Mouse (Mus musculus) right cerebral cortex, postnatal 36 days (tissue): ENCODE results near the gene Myh6.
"Not testable (repeated sequence)": the region's sequence is repeated elsewhere in the genome, so short reads cannot be mapped to it uniquely, and the experiment has no call there.

Source experiments
- DNase-seq, 2 experiments: peaks; one replicate each; pipeline ENCODE4 v3.0.0; 2022; ENCODE audit warnings: low spot score in 2 of 2, mixed read lengths in 1 of 2

Myh6 gene

DNA sequence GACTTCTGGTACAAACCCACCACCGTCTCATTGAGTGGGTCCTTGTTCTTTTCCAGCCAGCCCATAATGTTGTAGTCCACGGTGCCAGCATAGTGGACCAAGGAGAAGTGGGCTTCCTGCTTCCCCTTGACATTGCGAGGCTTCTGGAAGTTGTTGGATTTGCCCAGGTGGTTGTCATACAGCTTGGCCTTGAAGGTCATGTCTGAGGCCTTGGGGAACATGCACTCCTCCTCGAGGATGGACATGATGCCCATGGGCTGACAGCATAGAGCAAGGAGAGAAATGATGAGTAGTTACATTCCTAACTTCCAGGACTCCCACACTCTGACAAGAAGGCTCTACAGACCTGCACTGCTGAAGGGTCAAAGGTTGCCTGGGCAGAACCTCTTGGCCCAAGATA is 8.2 kb downstream of the Myh6 start:
- no peak for DNase-seq

DNA sequence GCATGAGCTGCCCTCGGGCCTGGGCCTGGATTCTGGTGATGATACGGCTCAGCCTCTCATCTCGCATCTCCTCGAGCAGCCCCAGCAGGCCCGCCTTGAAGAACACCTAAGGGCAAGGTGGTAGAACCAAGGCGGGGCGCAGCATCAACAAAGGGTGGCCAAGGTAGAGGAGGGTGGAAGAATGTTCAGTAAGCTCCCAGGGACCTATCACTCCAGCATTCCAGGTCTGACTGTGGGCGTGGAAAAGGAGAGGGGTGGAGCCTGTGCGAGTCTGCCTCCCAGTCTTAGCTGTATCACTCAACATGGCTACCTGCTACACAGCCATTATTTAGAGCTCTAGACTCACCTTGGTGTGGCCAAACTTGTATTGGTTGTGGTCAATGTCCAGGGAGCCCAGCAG is 10.2 kb downstream of the Myh6 start:
- no peak for DNase-seq

DNA sequence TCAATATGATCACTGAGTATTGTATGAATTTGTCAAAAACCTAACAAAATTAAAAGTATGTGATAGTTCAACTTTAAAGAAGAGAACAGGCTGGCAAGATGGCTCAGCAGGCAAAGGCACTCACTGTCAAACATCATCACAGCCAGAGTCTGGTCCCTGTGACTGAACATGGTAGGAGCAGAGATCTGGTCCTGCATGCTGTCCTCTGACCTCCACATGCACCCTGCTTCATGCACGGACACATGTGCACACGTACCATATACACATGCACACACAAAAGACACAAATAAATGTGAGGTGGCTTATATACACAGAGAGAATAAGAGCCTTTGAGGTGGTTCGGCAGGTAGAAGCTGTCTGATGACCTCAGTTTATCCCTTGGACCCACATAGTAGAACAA is 11.2 kb downstream of the Myh6 start:
- no peak for DNase-seq

DNA sequence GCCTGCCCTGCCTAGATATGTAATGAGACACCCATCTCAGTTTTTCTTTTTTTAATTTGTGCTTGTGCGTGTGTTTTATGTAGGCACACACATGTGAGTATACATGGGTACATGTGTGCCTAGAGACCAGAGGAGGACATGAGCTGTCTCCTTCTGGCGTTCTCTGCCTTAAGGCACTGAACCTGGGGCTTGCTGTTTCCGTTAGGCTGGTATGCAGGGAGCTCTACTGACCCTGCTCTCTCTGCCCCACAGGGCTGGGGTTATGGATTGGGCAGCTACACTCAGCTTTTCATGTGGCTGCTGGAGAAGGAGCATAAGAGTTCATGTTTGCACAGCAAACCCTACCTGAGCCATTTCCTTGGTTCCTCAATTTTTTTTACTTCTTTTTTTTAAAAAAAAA is 12.3 kb downstream of the Myh6 start:
- no peak for DNase-seq

DNA sequence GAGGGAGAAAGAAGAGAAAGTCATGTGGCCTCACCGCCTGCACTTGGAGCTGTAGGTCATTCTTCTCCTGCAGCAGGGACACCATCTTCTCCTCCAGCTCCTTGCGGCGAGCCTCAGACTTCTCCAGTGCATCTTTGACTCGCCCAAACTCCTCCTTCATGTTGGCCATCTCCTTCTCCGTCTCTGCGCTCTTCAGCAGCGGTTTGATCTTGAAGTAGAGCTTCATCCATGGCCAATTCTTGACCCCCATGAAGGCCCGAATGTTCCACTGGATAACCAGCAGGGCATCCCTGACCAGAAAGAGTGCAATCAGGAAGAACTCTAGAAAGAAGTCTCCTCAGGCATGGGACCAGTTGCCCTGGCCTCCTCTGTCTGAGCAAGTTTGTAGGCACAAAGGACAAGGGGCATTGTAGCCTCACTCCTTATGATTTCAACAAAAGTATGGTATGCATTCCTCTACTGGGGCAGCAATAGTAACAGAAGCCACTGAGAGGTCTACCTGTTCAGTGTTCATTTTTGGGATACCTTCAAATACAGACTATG is 13.0 kb downstream of the Myh6 start:
- no peak for DNase-seq

DNA sequence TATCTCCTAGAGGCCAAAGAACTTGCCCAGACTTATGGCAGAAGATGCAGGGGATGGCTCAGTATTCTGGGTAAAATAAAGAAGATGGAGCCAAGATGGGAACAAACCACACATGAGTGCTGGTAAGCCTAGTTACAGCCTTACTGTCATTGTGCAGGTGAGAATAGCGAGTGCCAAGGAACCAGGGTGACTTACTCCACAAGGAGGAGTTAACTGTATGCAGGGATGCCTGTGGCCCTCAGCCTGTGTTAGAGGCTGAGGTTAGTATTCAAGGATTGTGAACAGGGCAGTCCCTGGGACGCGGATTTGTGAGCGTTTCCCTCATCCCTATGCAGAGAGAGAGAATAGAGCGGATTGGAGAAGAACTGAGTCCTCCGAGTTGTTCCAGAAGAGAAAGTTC is 15.1 kb downstream of the Myh6 start:
- DNase-seq: no peak

DNA sequence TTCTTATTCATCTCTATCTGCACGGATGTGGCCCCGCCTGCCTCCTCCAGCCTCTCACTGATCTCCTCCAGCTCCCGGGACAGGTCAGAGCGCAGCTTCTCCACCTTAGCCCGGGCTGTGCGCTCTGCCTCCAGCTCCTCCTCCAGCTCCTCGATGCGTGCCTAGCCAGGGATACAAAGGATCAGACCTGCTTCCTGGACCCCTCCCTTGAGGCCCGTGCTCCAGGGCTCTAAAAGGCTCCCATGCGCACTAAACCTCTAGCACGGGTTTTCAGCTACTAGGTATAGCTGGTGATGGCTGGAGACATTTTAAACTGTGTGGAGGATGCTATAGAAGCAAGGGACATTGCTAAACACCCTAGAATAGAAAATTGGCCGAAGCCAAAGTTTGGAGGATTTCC is 16.2 kb downstream of the Myh6 start:
- DNase-seq: no peak

DNA sequence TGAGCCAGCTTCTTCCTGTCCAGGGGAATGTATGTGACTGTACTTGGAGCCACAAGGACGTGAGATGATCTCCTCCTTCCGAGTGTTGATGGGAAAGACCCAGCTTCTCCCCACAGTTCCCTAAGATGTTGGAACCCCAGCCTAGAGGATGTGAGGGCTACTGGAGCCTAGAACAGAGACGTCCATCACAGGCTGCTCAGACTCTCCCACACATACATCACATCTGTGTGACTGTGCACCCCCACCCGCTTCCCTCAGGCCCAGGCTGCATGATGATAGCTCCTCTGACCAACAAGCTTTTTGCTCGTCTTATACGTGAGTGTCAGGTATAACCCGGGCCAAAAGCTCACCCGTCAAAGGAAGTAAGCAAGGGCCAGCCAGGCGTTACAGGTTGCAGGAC is 17.9 kb downstream of the Myh6 start:
- DNase-seq: no peak

DNA sequence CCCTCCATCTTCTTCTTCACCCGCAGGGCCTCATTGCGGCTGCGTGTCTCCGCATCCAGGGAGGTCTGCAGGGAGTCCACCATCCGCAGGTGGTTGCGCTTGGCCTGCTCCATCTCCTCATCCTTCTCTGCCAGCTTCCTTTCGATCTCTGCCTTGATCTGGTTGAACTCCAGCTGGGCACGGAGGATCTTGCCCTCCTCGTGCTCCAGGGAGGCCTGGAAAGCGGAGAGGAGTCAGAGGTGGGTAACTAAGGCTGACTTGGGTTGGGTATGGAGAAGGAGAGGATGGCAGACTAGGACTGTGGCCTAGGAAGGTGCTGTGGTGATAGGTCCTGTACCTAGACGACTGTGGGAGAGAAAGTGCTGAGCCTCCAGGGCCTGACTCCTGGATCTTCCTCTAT is 19.7 kb downstream of the Myh6 start:
- DNase-seq: not testable (repeated sequence)

DNA sequence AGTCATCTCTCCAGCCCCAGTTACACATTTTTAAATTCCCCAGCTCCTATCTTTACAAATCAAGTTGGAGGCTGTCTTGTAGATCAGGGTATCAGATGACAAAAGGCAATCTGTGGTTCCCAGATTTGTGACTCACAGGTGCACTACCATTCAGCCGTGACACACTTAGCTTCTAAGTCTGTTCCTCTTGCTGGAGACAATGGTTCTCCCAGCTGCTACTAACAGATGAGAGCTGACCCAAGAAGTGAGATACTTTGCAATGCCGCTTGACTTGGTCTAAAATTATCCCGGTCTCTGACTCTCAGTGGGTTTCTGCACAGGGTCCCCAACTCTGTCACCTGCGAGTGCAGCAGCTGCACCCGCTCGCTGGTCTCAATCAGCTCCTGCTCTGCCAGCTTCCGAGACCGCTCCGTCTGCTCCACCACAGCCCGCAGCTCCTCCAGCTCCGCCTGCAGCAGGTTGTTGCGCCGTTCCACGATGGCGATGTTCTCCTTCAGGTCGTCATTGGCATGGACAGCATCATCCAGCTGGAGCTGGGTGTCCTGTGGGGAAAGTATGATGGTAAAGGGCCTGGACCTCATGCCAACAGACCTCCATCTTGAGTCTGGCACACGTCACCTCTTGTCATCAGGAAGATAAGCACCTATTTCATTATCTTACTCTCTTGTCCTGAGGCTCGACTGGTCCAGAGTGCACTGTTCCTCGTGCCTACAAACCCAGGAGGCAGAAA is 20.6 kb downstream of the Myh6 start:
- no peak for DNase-seq

DNA sequence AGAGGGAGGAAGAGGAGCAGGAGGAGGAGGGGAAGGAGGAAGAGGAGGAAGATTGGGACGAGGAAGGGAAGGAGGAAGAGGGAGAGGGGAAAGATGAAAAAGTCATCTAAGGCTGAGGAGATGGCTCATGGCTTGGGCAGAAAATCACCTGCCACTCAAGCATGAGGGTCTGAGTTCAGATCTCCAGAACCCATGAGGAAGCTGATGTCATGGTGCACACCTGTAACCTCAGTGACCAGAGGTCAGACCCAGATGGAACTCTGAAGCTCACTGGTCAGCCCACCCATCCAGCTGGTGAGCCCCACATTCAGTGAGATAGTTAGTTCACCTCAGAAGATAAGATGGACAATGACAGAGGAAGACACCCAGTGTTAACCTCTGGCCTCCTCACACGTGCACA is 21.8 kb downstream of the Myh6 start:
- no peak for DNase-seq

DNA sequence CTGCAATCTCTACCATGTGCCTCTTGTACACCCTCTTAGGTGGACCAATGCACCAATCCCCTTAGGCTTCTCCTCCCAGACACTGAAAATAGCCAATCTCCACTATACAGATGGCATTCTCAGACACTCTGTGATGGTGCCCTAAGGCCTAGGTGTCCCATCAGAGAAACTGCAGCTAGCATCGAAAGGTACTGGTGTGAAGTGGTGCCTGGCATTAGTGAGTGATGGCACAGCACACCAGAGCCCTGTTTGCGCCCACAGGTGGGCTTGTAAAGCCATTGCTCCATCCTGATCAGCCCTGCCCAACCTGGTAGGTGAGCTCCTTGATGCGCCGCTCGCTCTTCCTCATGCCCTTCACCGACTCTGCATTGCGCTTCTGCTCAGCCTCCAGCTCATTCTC is 22.8 kb downstream of the Myh6 start:
- no peak for DNase-seq

DNA sequence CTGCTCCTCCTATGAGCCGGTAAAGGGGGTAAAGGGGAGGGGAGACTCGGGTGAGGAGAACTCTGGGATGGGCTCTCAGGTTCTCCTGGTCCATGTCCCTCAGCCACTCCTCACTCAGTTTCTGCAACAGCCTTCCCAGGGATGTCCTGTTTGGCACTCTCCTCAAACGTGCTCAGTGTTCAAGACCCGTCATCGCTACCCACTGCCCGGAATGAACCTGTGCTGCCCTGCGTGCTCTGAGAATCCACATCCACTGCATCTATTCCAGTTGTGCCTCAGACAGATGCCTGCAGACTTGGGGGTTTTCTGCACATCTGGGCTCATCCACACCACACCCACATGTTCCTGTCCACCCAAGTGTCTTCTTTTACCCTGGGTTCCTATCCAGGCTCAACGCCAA is 24.2 kb downstream of the Myh6 start:
- DNase-seq: no peak

DNA sequence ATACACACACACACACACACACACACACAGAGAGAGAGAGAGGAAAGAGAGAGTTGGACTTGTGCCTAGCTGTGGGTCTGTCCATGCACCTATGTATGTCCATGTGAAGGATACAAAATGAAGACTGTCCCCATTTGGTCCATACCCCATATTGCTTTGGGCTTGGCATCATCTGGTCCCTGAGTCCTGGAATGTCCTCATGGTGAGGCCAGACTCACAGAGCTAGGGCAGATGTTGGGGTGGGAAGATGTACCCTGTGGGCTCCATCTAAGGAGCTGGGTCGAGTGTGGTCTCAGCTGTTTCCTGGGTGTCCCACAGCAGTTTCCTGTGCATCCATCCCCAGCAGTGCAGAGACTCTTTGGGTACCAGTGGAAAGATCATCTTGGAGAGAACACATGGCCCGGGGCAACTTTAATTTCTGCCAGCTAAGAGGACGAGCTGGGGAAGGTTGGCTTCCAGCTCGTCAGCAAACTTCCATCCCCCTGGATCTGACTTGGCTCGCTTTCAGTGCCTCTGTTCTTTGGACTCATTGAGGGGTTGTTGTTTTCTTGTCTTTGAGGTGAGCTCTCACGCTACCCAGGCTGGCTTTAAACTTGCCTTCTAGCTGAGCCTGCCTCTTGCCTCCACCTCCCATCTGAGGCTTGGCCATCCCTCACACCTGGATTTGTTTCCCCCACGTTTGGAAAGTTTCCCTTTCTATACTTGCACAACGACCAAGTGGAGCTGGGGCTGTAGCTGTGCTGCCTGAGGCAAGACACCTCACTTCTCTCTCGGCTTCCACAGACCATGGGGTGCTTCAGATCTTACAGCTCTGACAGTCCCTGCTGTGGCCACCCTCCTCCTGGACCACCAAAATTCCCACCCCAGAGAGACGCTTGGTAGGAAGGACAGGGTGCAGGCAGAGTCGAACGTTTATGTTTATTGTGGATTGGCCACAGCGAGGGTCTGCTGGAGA is 25.4 kb downstream of the Myh6 start:
- no peak for DNase-seq

DNA sequence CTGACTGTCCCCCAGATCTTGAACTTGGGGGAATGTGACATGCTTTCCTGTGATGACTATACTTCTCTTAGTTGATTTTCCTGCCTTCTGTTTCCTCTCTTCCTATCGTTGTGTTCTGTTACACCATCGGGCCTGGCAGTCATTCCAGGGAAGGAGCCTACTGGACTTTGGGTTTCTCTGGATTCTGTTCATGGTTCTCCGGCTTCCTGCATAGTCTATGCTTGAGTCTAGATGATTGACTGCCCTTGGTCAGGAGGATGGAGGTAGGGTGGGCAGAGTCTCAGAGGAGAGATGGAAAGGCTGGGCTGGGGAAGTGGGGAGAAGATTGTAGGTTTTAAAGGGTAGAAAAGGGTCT is 26.6 kb downstream of the Myh6 start:
- no peak for DNase-seq

DNA sequence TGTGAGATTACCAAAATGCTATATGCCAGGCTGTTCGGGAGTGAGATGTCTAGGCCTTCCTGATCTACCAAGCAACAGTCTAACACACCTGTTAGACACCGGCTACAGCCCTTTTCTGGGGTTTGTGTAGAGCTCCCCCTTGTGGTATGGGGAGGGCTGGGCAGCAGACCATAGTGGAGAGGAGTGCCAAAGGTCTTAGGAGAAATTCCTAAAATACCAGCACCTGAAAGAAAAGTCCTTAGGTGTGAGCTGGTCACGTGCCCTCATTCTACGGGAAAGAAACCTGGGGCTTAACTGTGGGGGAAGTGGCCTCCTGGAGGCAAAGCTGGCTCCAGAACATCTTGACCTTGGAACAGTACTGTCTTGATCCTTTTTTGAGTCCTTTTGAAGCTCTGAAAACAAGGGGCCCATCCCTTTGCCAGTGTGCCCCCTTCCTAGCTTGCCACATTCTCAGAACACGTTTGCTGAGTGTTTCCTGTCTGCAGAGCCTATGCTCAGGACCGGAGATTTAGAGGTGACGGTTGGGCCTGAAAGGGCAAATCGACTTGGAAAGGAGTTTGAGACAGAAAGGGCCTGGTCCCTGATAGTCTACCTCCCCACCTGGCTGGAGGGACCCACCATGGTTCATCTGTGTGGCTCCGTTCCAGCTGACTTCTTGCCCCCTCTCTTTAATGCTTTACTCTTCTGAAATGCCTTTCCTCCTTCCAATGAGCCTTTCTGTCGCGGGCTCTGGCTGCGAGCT is 27.1 kb downstream of the Myh6 start:
- DNase-seq: peak in 1 of 2 experiments; percentile 14

DNA sequence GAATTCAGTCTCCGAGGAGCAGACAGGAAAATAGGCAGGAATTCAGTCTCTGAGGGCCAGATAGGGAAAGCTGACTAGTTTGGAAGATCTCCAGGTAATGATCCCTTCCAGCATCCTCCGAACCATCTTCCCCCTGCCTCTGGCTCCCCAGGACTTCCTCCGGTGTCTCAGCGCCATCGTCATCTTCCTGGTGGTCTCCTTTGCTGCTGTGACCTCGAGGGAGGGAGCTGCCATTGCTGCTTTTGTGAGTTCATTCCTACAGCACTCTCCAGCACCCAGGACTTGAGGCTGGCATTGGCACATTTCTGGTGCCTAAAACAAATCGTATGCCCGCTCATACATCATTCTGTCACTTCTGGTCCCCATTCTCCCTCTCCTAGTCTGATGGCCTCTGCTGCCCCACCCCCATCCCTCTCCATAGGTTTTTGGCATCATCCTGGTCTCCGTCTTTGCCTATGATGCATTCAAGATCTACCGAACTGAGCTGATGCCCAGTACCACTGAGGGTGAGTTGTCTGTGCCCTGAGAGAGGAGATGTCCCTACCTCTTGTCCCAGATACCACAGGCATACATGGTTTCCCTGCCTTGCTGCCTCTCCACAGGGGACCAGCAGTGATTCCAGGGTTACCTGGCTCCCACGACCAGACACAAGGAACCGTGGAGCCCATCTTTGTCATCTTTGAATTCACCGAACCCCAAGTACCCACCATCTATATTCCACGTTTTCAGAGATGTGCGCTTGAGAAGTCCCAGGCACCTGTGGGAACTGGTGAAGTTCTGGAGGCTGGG is 28.1 kb downstream of the Myh6 start:
- DNase-seq: no peak

DNA sequence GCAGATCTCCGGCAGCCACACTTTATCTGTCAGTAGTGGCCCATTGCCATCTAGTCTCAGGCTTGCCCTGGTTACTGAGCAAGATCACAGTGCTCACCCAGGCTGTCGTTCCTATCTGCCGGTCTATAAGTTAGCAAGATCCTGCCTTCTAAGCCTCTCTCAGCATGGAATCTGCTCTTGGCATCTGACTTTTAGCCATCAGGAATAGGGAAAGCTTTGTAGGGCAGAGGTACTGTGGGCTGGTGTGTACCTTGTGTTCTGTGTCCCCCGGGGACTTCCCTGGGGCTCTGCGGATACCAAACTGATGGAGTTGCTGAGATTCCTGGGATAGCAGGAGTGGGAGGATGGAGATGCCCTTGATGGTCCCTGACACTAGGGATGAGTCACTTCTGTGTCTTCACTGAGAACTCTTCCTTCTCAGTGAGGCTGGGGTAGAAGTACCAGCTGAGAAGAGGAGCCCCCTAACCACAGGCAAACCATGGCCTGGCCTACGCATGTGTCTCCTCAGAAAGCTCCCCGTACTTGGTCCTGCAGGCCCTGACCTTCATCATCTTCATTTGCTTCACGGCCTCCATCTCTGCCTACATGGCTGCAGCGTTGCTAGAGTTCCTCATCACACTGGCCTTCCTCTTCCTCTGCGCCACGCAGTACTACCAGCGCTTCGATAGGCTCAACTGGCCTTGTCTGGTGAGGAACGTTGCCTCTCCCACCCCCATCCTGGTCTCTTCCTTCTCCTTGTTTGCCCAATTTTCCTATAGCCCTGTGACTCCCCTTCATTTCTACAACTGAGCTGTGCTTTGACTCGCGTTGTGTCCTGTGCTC is 29.2 kb downstream of the Myh6 start:
- DNase-seq: no peak

DNA sequence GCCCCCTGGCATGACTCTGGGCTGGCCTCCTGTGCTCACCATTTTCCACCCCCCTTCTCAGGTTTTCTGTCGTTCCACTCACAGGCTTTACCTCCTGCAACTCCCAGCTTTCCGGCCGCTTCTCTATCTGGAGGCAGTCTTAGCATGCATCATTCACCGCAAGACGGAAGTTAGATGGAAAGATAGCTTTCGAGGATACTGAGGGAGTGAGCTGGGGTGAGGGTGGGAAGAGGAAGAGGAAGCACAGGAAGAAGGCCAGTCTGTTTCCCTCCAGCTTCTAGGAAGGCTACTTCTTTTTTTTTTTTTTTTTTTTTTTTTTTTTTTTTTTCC is 29.9 kb downstream of the Myh6 start:
- no peak for DNase-seq

DNA sequence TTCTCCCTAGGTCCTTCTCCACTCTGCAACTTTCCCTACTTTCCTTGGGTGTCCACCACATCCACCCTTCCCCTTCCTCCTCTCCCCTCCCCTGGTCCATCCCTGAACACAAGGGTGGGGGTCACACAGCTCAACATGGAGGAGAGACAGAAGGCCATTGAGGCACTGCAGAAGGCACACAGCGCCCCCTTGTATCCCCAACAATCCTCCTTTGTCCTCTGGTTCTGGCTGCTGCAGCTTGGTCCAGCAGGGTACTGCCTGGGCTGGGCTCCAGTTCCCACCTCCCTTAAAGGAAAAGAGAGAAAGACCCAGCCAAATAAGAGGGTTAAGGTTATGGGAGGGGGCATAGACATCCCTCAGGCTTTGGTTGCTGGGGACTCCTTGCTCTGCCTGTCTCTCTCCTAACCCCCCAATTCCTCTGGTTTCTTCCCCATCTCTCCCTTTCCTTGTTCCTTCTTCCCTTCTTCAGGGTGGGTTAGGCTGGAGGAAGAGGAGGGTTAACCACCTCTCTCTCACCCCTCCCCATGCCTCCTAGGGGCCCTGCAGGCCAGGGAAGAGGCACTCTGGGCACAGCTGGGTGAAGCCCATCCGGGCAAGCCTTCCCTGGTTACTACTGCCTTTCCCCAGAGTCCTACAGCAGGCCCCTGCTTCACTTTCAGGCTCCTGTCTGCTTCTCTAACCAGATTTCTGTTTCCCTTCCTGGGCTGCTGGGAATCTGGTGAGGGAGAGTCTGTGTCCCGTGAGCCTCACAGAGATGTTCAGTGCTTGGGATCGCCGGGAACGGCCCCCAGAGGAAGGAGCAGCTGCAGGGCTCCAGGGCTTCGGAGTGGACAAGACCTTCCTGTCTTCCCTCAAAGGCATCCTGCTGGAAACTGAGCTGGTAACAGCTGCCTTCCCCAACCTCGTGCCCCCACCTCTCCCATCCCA is 30.6 kb downstream of the Myh6 start, which contains the start of gene Cmtm5:
Gene Cmtm5 (plus strand): TSS at position 358 of the 927 bp plus-strand sequence.
- DNase-seq: peak; percentile 59 to 61
